Mouse (Mus musculus): ENCODE results near the gene Rhov. TPM values are rescaled to one million over a fixed set of nuclear protein-coding genes. Genes with fewer than 3 reads are reported as not detected.
A peak's percentile ranks its signal among the peaks of the same experiment; 100 is the strongest.

Gene Rhov
- polyA plus RNA-seq, 1 experiment from 2014 or later = 0.08 TPM

- H3K27ac ChIP-seq (replicated peaks) = peak overlapping the region; percentile 73
- peaks cover 28% of the 10 kb centered on the region for H3K4me1 ChIP-seq (replicated peaks)
- peak overlapping the region; percentile 68 for H3K9ac ChIP-seq
- peaks cover 39% of the 10 kb centered on the region for H3K36me3 ChIP-seq (replicated peaks)
- H3K4me2 ChIP-seq = peak overlapping the region; percentile 90
- peak overlapping the region; percentile 67 for H3K4me3 ChIP-seq (replicated peaks)
- no peaks in the 10 kb centered on the region for H3K27me3 ChIP-seq
- H3K9me3 ChIP-seq (replicated peaks) = no peaks in the 10 kb centered on the region
- peak; percentile 8; the same call in 1 of the 2 replicates for ATAC-seq (ENCODE audit: insufficient read depth)
- under 1% methylated on average over 11 of the region's 11 CpGs for WGBS (ENCODE audit: insufficient replicate concordance)
Measured at GRCm38 (mm10) chr2:119289014-119289416, 17.9 kb upstream of the Rhov start.

- ATAC-seq (ENCODE audit: insufficient read depth) = peak; percentile 93
- under 1% methylated on average over 31 of the region's 31 CpGs for WGBS (ENCODE audit: insufficient replicate concordance)
- H3K4me1 ChIP-seq (replicated peaks) = peaks cover 28% of the 10 kb centered on the region
- H3K9ac ChIP-seq = peak within 1 kb of the TSS; percentile 68
- H3K27ac ChIP-seq (replicated peaks) = peak within 1 kb of the TSS; percentile 73
- no peaks in the 10 kb centered on the region for H3K9me3 ChIP-seq (replicated peaks)
- peaks cover 32% of the 10 kb centered on the region for H3K36me3 ChIP-seq (replicated peaks)
- H3K27me3 ChIP-seq = no peaks in the 10 kb centered on the region
- peak within 1 kb of the TSS; percentile 90 for H3K4me2 ChIP-seq
- H3K4me3 ChIP-seq (replicated peaks) = peak within 1 kb of the TSS; percentile 67
Measured at GRCm38 (mm10) chr2:119288270-119288882, 17.3 kb upstream of the Rhov start, which contains the start of gene Vps18. Gene Vps18, plus strand, starts transcription at chr2:119288740.

- no peak overlapping the region for H3K9ac ChIP-seq
- H3K27me3 ChIP-seq = no peaks in the 10 kb centered on the region
- H3K27ac ChIP-seq (replicated peaks) = no peak overlapping the region
- H3K4me1 ChIP-seq (replicated peaks) = peaks cover 28% of the 10 kb centered on the region
- H3K4me3 ChIP-seq (replicated peaks) = no peak overlapping the region
- H3K4me2 ChIP-seq = no peak overlapping the region
- ATAC-seq (ENCODE audit: insufficient read depth) = no peak
- H3K9me3 ChIP-seq (replicated peaks) = no peaks in the 10 kb centered on the region
- H3K36me3 ChIP-seq (replicated peaks) = peaks cover 22% of the 10 kb centered on the region
- 87% methylated on average over 5 of the region's 5 CpGs for WGBS (ENCODE audit: insufficient replicate concordance)
Measured at GRCm38 (mm10) chr2:119287372-119287771, 16.3 kb upstream of the Rhov start.

- 0 out of 2 replicates have a peak, but pooled peaks cover 3% of the 10 kb centered on the region for H3K4me1 ChIP-seq (replicated peaks)
- no peaks in the 10 kb centered on the region for H3K9me3 ChIP-seq (replicated peaks)
- 55% methylated on average over 7 of the region's 7 CpGs for WGBS (ENCODE audit: insufficient replicate concordance)
Measured at GRCm38 (mm10) chr2:119281899-119282565, 11.0 kb upstream of the Rhov start.

GRCm38 (mm10) chr2:119277810-119278209, 6.7 kb upstream of the Rhov start:
- no peak for ATAC-seq (ENCODE audit: insufficient read depth)
- Histone ChIP-seq H3K9me3 (replicated peaks) (no peaks in the 10 kb centered on the region), H3K4me1 (replicated peaks) (0 out of 2 replicates have a peak, but pooled peaks cover 3% of the 10 kb centered on the region), H3K4me3 (replicated peaks) (no peak overlapping the region), H3K36me3 (replicated peaks) (no peaks in the 10 kb centered on the region), H3K27me3 (0 out of 2 replicates have a peak, but pooled peaks cover 9% of the 10 kb centered on the region), H3K9ac (no peak overlapping the region), H3K27ac (replicated peaks) (no peak overlapping the region), H3K4me2 (no peak overlapping the region)
- 77% methylated on average over 23 of the region's 23 CpGs for WGBS (ENCODE audit: insufficient replicate concordance)

More at GRCm38 (mm10) chr2:119281899-119282565, 11.0 kb upstream of the Rhov start:
- Histone ChIP-seq H3K27me3 (no peaks in the 10 kb centered on the region), H3K36me3 (replicated peaks) (no peaks in the 10 kb centered on the region), H3K4me3 (replicated peaks) (no peak overlapping the region), H3K9ac (no peak overlapping the region), H3K4me2 (no peak overlapping the region), H3K27ac (replicated peaks) (no peak overlapping the region)
- ATAC-seq (ENCODE audit: insufficient read depth) = no peak

GRCm38 (mm10) chr2:119276926-119277325, 5.9 kb upstream of the Rhov start:
- Histone ChIP-seq H3K9me3 (replicated peaks) (no peaks in the 10 kb centered on the region), H3K27ac (replicated peaks) (no peak overlapping the region), H3K4me3 (replicated peaks) (no peak overlapping the region), H3K27me3 (peaks cover 12% of the 10 kb centered on the region; the same call in 1 of the 2 replicates), H3K4me2 (no peak overlapping the region), H3K36me3 (replicated peaks) (no peaks in the 10 kb centered on the region), H3K9ac (no peak overlapping the region), H3K4me1 (replicated peaks) (0 out of 2 replicates have a peak, but pooled peaks cover under 1% of the 10 kb centered on the region)
- WGBS (ENCODE audit: insufficient replicate concordance) = 53% methylated on average over 7 of the region's 7 CpGs
- ATAC-seq (ENCODE audit: insufficient read depth) = no peak

GRCm38 (mm10) chr2:119274126-119274525, 3.1 kb upstream of the Rhov start:
- Histone ChIP-seq H3K4me1 (replicated peaks) (peaks cover 9% of the 10 kb centered on the region), H3K9ac (no peak overlapping the region), H3K36me3 (replicated peaks) (no peaks in the 10 kb centered on the region), H3K27ac (replicated peaks) (no peak overlapping the region), H3K9me3 (replicated peaks) (no peaks in the 10 kb centered on the region), H3K4me2 (no peak overlapping the region), H3K4me3 (replicated peaks) (no peak overlapping the region), H3K27me3 (peaks cover 36% of the 10 kb centered on the region)
- 61% methylated on average over 1 of the region's 1 CpGs for WGBS (ENCODE audit: insufficient replicate concordance)
- ATAC-seq (ENCODE audit: insufficient read depth) = no peak

GRCm38 (mm10) chr2:119270286-119270642, 808 bp downstream of the Rhov start:
- no peak overlapping the region for H3K27ac ChIP-seq (replicated peaks)
- no peak overlapping the region for H3K4me3 ChIP-seq (replicated peaks)
- 45% methylated on average over 9 of the region's 9 CpGs for WGBS (ENCODE audit: insufficient replicate concordance)

GRCm38 (mm10) chr2:119263813-119264212, 7.3 kb downstream of the Rhov start:
- Histone ChIP-seq H3K27ac (replicated peaks) (no peak overlapping the region), H3K4me2 (no peak overlapping the region), H3K36me3 (replicated peaks) (no peaks in the 10 kb centered on the region), H3K4me1 (replicated peaks) (0 out of 2 replicates have a peak, but pooled peaks cover 5% of the 10 kb centered on the region), H3K9me3 (replicated peaks) (no peaks in the 10 kb centered on the region), H3K9ac (no peak overlapping the region), H3K27me3 (peaks cover 15% of the 10 kb centered on the region; the same call in 1 of the 2 replicates), H3K4me3 (replicated peaks) (no peak overlapping the region)
- WGBS (ENCODE audit: insufficient replicate concordance) = 46% methylated on average over 5 of the region's 5 CpGs
- ATAC-seq (ENCODE audit: insufficient read depth) = no peak

More at GRCm38 (mm10) chr2:119270286-119270642, 808 bp downstream of the Rhov start:
- Histone ChIP-seq H3K27me3 (peaks cover 48% of the 10 kb centered on the region), H3K4me1 (replicated peaks) (peaks cover 9% of the 10 kb centered on the region), H3K4me2 (peak overlapping the region; percentile 88), H3K36me3 (replicated peaks) (no peaks in the 10 kb centered on the region), H3K9me3 (replicated peaks) (no peaks in the 10 kb centered on the region), H3K9ac (no peak overlapping the region)
- no peak for ATAC-seq (ENCODE audit: insufficient read depth)

- H3K27me3 ChIP-seq = peaks cover 14% of the 10 kb centered on the region; the same call in 1 of the 2 replicates
- WGBS (ENCODE audit: insufficient replicate concordance) = 19% methylated on average over 8 of the region's 8 CpGs
- no peak overlapping the region for H3K4me2 ChIP-seq
- H3K9ac ChIP-seq = no peak overlapping the region
- no peak for ATAC-seq (ENCODE audit: insufficient read depth)
- no peaks in the 10 kb centered on the region for H3K36me3 ChIP-seq (replicated peaks)
- H3K4me3 ChIP-seq (replicated peaks) = 0 out of 2 replicates have a peak overlapping the region, but pooled peaks have one; percentile 7
- H3K27ac ChIP-seq (replicated peaks) = no peak overlapping the region
- 0 out of 2 replicates have a peak, but pooled peaks cover 5% of the 10 kb centered on the region for H3K4me1 ChIP-seq (replicated peaks)
- no peaks in the 10 kb centered on the region for H3K9me3 ChIP-seq (replicated peaks)
Measured at GRCm38 (mm10) chr2:119262978-119263377, 8.1 kb downstream of the Rhov start.

GRCm38 (mm10) chr2:119261326-119261725, 9.7 kb downstream of the Rhov start:
- no peak overlapping the region for H3K4me2 ChIP-seq
- ATAC-seq (ENCODE audit: insufficient read depth) = no peak
- no peaks in the 10 kb centered on the region for H3K9me3 ChIP-seq (replicated peaks)
- no peak overlapping the region for H3K27ac ChIP-seq (replicated peaks)
- no peaks in the 10 kb centered on the region for H3K36me3 ChIP-seq (replicated peaks)
- 44% methylated on average over 2 of the region's 2 CpGs for WGBS (ENCODE audit: insufficient replicate concordance)
- 0 out of 2 replicates have a peak, but pooled peaks cover 5% of the 10 kb centered on the region for H3K4me1 ChIP-seq (replicated peaks)
- no peak overlapping the region for H3K9ac ChIP-seq
- peaks cover 15% of the 10 kb centered on the region; the same call in 1 of the 2 replicates for H3K27me3 ChIP-seq
- H3K4me3 ChIP-seq (replicated peaks) = no peak overlapping the region
